Mouse (Mus musculus) lung, adult 2 months (tissue): ENCODE results near the gene Cym.

Source experiments
- CTCF ChIP-seq: fragments of 200-500 bp; IDR thresholded peaks from 2 replicates; pipeline ENCODE4 v1.5.1; 2011; ENCODE audit warnings: mild to moderate bottlenecking, low read length, control low read depth; ENCODE audit not compliant: insufficient read depth
- POLR2A ChIP-seq: fragments of 200-500 bp; IDR thresholded peaks from 2 replicates; pipeline ENCODE4 v1.6.1; 2011; ENCODE audit warnings: low read depth, mild to moderate bottlenecking, control low read depth, low read length, borderline replicate concordance; ENCODE audit errors: extremely low read depth

- TF ChIP-seq CTCF (no peak), POLR2A (no peak)
These were observed 18.1 kb upstream of the Cym start, which contains the start of gene Prok1 for GRCm38 (mm10) chr3:107239607-107240006.
